Mouse (Mus musculus) layer of hippocampus, postnatal 10 days (tissue): Measurements from ENCODE around the gene Aars. TPM values are rescaled to one million over a fixed set of nuclear protein-coding genes. Genes with fewer than 3 reads are reported as not detected.
"Not testable (repeated sequence)": the region's sequence is repeated elsewhere in the genome, so short reads cannot be mapped to it uniquely, and the experiment has no call there.

Experiments used
- DNase-seq, 2 experiments: peaks; one replicate each; pipeline ENCODE4 v3.0.0; 2021; ENCODE audit warnings: low spot score in 2 of 2
- long read RNA-seq: library from polyadenylated mRNA; stranded (forward); transcript quantifications from one replicate; pipeline ENCODE4 v2.0.0, GENCODE M21; 2023
- total RNA-seq, 2 experiments: library from RNA; stranded (reverse); gene quantifications; 2 replicates each; pipeline ENCODE4 v1.2.3; 2021

Gene Aars
- 100 to 1,000 TPM in 1 of 2 experiments, 10 to 100 TPM in 1; 93.0 to 100 TPM for total RNA-seq
- long read RNA-seq, full-length matches to known transcripts, result 23 of 94 reads
- long read RNA-seq, partial matches to known transcripts, result 36 of 94 reads
- long read RNA-seq, other reads (novel, unspliced or antisense), result 35 of 94 reads

DNA sequence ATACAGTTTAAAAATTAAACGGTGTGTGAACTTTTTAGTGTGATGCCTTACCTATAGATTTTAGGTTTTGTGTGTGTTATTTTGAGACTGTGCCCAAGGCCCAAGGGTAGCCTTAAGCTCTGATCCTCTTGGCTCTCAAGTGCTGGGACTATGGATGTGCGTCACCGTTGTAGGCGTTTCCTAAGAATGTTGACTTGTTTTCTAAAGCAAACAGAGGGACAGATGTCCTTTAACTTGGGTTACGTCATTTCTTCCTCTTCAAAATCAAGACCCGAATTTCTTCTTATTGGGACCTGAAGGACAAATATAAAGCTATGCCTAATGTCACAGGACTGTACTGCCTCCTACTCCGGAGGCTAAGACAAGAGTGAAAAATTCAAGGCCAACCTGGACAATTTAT, at the start of gene Aars:
Gene Aars, plus strand, starts transcription at position 229 of the 400 bp plus-strand sequence.
- DNase-seq, result no peak

DNA sequence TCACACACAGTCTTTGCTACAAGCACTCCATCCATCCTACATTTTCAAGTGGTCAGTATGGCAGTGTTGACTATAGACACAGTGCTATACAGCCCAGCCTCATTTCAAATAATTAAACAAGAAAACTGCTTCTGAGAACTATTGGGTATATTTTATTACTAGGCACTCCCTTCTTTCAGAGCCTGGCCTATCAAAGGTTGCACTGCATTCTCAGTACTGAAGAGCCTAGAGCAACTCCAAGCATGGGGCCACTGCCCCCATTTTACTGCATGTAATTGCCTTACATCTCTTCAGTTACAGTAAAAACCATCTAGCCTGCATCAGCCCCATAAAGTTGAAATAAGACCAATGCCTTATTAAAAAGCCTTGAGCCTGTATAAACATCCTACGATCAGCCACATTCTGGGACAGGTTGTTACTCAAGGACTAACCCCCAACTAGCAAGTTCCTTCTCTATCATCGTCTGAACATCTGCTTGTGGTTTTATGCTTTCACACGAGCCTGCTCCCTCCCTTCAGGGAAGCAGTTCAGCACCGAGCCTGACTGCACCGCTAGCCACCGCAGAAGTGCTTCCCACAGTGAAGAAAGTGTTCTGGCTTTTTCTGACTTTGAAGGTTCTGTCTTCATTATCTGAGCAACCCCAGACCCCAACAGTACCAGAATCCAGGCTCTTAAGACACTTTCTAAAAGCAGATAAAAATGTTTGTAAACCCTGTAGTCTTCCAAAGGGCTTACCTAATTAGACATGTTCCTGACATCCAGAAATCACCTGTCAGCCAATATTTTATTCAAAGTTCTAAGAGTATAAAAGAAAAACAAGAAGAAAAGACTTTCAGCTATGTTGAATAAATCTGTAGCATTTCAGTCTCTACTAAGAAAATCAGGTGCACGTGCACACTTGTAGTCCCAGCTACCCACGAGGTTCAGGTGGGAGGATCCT, 44.9 kb upstream of the Aars start:
- DNase-seq, result no peak

DNA sequence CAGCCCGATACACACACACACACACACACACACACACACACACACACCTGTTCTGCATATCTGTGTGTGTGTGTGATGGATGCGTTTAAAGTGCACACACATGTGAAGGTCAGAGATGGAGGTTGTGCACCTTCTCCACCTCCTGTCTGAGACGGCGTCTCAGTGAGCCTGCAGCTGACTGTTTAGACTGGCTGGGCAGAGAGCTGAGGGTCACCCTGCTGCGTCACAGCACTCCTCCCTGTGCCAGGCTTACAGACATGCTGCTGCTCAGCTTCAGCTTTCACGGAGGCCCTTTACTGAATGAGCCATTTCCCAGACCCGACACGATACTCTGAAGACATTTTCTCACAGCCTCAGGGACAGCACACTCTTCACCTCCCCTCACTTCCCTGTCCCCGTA, 42.9 kb upstream of the Aars start:
- no peak for DNase-seq

DNA sequence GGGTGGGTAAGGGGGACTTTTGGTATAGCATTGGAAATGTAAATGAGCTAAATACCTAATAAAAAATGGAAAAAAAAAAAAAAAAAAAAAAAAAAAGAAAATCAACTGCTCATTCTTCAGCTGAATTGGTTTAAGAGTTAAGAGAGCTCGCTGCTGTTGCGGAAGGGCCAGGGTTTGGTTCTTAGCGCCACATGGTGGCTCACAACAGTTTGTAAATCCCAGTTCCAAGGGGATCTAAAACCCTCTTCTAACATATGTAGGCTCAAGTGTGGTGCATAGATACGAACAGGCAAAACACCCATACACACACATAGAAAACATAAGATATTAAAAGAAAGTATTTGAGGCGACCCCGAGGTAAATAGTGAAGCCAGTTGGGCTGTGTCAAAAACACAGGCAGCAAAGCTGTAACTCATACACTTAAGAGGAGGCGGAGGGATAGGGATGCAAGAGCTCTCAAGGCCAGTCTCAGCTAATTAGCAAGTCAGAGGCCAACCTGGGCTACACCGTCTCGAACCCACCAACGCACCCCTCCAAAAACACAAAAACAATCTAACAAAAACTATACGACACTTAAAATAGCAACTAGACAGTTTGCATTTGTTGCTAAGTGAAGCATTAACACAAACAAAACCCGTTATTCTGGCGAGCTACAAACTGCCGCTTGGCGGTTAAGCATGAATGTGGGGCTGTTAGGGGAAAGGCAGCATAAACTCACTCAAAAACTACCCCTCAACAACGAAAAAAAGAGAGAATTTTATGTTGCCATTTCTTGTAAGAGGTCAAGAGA, 36.1 kb upstream of the Aars start:
- DNase-seq, result no peak

DNA sequence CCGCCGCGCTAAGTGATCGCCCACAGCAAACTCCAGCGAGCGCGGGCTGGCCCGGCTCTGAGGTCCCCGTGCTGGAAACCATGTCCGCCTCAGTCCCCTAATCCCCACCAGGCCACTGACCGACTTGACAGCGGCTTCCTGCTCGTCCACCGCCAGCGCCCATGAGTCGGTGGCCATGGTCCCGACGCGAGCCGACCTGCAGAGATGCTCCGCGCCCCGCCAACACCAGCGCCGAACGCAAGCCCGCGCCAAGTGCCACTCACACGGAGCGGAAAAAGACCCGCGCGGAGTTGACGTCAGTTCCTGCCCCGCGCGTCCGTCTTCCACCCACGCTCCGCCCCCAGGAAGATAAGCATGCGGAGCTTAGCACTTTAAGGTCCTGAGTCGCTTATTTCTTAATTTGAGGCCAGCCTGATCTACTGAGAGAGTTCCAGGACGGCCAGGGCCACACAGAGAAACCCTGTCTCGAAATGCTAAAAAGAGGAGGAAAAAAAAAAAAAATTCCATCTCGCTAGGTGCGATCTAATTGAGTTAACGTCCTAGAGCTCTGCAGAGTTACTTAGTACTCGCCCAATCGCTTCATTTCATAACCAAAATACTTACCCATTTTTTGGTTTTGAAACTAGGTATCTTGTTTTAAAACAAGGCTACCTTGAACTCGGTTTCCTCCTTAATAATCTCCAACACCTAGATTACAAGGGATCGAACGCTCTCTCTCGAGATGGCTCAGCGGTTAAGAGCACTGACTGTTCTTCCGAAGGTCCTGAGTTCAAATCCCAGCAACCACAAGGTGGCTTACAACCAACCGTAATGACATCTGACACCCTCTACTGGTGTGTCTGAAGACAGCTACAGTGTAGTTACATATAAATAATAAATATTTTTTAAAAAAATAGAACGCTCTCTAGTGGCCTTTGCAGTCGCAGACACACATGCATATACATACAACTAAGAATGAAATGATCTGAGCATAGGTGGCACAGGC, 35.1 kb upstream of the Aars start, which contains the start of gene Ddx19a:
Gene Ddx19a, minus strand, starts transcription at position 254 of the 985 bp plus-strand sequence.
- peak; percentile 84 to 88 for DNase-seq

DNA sequence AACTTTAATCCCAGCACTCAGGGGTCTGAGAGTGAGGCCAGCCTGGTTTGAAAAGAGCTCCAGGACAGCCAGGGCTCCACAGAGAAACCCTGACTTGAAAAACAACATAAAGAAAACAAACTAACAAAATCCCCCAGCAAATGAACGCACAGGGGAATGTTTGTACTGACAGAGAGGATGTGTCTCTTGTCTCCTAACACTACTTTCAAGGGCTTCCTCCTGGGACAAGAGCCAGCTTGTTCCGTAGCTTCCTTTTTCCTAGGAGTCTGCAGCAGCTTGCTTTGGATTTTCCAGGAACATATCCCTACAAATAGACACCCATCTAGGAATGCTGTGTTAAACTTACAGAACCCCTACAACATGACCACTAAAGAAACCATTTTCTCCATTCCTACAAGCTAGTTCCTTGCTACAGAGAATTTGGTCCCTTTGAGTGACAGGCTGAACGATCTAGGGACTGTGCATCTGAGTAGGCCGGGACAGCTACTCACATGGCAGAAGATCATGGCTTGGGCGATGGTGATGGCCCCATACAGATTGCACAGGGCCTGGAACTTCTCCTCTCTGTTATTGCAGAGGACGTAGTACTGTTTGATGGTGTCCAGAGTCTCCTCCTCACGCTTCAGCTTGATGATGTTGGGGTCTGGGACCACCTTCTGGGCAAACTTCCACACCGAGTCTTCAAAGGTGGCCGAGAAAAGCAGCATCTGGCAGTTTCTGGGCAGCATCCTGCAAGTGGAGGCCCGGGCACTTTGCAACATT, 22.5 kb upstream of the Aars start:
- DNase-seq, result not testable (repeated sequence)

DNA sequence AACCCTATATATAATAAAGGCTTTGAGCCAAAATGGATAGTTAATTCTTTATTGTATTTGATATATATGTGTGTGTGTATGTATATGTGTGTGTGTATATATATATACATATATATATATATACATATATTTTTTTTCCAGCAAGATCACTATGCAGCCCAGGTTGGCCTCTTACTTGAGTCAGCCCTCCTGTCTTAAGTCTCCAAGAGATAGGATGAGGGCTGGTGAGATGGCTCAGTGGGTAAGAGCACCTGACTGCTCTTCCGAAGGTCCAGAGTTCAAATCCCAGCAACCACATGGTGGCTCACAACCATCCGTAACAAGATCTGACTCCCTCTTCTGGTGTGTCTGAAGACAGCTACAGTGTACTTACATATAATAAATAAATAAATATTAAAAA, 6.3 kb upstream of the Aars start:
- DNase-seq, result not testable (repeated sequence)

DNA sequence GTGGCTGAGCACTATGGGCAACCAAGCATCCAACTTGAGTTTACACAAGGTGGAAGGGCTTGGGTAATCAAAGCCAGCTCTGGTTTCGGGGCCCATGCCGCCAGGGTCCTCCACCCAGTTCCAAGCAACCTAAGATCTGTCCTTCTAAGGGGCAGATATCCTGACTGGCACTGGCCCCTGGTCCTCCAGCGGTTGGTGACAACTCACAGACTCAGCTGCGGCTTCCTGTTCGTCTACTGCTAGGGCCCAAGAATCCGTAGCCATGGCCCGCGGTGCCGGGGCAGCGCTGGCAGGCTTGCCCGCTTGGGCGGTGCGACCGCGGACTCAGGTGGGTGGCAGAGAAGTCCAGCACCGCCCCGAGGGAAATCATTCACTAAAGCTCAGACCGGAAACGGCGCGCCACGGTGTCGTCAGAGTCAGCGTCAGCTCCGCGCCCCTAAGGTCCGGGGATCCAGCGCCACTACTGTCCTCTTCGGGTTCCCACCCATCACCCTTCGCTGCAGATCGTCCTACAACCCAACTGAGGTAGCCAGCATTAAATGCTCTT, 5.5 kb upstream of the Aars start:
- peak; percentile 86 to 87 for DNase-seq

DNA sequence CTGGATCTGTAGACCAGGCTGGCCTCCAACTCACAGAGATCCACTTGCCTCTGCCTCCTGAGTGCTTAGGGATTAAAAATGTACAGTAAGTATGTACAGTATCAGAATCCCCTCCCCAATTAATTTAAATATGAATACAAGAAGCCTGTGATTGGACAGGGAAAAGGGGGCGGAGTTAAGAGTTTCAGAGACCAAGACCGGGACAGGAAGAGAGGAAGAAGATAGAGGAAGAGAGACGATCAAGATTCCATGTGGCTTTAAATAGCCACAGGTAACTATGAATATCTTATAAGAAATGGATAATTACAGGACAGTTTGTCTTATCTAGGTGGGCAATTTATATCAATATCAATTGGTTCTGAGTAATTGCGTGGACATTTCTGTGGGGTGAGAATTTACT, 3.4 kb upstream of the Aars start:
- no peak for DNase-seq

DNA sequence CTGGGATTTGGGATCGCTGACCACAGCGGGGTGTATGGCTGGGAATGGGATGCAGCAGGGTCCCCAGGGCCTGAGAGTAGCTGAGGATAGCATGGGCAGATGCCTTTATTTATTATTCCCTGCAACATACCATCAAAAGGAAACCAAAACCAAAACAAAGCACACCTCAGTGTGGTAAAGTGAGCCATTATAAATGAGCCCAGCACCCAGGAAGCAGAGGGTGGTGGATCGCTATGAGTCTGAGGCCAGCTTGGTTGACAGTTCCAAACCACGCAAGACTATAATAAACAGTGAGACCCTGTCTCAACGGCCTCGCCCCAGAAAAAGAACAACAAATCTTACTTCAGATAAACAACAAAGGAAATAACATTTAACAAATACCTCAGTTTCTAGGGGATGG, 2.9 kb upstream of the Aars start:
- no peak for DNase-seq

DNA sequence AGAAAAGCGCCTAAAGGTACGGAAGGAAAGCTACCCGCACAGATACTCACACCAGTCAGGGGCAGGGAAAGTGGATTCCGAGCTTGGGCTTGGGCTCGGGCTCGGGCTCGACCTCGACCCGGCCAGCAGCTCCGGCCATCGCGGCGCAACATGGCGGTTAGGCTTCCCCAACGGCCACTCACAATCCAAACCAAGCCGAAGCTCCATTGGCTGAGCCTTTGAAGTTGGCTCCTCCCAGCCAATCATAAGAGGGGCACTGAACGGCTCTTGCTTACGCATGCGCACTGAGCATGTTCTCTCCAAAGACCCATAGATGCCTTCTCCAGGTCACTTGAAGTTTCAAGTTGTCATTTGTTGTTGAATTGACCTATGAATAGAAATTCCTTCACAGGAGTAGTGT, 1.4 kb upstream of the Aars start, which contains the start of gene Ddx19b:
Gene Ddx19b, minus strand, starts transcription at position 180 of the 400 bp plus-strand sequence.
- DNase-seq, result no peak

DNA sequence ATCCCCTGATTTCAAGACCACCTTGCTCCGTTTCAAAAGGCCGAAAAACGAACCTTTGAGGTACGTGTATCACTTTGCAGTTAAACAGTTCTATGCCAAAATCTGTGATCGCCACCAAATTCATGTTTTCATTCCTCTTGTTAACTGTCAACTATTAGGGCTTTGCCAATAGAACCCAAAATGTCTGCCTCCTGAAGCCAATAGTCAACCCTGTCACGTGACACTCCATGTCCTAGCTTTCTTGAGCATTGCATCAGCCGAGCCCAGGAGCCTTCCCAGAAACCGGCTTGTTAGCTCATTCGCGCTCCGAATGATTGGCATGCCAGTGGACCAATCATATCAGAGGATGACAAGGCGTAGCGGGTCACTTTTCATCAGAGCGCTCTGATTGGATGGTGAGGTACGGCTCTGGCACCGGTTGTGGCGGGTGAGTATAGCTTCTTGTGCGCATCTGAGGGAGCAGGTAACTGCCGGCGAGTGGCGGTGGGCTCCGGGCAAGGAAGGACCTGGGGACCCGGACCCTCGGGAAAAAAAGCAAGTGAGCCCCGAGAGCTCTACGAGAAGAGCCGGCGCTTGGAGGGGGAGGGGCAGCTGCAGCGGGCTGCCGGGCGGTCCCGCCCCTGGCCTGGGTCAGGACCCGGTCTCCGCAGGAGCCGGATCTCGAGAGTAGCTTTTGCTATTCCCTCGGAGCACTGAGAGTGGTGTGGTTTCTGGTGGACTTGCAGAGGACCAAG, 705 bp downstream of the Aars start:
- peak; percentile 97 for DNase-seq

DNA sequence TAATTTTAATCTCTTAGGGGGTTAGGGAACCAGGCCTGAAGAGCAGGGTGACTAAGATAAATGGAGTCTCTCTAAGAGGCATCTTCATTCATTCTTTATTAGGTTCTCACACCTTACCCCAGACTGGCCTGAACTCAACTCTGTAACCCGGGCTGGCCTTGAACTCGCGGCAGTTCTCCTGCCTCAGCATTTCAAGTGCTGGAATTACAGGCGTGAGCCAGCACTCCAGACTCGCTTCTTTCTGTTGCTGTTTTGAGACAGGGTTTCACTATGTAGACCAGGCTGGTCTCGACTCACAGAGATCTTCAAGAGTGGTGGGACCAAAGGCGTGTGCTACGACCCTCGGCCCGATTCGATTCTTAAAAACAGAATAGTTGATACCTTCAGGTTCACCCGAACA, 1.3 kb downstream of the Aars start:
- peak in 1 of 2 experiments; percentile 48 for DNase-seq

DNA sequence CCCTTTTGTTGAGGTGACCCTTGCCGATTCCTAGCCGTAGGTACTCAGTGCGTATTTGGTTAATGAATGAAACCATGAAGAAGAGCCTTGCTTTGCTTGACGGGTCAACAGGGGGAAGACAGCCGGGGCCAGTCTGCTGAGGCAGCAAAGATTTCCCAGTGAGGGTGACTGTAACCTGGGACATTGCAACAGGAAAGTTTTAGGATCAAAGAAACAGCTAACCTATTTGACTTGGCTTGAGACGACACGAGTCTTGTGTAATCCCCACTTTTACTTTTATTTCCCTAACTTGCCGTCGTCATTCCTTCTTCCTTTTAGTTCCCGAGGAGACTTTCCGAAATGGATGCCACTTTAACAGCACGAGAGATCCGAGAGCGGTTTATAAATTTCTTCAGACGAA, 3.6 kb downstream of the Aars start:
- no peak for DNase-seq

DNA sequence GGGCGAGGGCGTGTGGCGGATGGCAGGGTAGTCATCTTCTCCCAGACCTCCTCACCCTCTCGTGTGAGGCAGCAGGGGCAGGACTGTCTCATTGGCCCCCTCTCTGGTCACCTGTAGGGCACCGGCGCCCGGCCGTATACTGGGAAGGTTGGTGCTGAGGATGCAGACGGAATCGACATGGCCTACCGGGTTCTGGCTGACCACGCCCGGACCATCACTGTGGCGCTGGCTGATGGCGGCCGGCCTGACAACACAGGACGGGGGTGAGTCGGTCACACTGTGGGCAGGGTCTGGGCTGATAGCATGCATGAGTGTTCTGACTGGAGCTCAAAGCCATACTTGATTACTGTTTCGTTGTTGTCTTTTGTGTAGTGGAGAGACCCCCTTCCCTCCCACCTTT, 9.6 kb downstream of the Aars start:
- no peak for DNase-seq

DNA sequence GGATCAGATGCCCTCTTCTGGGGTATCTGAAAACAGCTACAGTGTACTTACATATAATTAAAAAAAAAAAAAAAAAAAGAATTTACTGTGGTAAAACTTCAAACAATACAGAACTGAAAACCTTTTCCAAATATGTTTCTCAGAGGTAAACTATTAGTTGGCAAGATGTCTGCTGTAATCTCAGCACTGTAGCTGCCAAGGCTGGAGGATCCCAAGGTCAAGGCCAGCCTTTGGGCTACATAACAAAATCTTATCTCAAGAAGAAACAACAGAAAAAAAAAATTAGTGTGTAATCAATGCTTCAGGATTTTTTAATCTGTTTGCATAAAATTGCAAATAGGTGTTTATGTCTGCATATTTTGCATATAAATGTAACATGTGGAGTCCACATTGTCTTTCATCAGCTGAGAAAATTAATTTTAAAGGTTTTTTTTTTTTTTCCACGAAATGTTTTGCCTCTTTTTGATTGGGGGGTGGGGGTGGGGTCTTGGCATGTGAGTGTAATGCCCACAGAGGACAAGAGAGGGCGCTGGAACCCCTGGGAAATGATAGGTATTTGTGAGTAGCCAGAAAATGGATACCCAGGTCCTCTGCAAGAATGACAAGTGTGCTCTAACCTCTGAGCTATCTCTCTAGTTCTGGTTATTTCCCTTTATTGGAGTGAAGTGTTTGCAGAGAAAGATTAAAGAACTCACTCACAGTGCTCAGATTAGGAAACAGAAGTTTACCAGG, 11.2 kb downstream of the Aars start:
- DNase-seq, result no peak

DNA sequence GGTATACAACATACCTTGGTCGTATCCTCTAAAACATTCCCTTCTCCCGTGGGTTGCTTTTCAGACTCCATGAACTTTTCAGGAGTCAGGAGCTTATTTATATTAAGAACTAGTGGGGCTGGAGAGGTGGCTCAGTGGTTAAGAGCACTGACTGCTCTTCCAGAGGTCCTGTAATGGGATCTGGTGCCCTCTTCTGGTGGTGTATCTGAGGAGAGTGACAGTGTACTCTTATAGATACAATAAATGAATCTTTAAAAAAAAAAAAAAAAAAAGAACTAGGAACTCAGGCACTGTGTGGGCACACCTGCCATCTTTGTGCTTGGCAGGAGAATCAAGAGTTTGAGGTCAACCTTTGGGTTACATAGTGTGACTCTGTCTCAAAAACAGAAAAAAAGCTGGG, 15.8 kb downstream of the Aars start:
- no peak for DNase-seq

DNA sequence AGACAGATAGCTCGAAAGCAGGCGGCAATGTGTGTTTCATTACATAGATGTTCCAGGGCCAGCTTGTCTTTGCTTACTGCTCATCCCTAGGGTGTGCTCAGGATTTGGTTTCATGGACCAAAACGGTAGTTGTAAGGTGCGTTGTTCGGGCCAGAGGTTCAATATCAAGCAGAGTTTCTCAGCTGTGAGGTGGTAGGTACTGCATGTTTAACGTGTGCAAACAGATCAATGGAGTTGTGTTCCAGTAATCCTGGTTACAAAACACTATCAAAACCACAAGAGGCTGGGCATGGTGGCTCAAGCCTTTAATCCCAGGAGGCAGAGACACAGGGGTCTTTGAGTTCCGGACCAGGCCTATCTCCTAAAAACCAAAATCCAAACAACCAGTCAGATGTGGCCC, 16.2 kb downstream of the Aars start:
- DNase-seq, result no peak
